Mouse (Mus musculus) erythroblast, embryonic 14.5 days (primary cell): ENCODE measurements around the gene Rangrf. TPM values are rescaled to one million over a fixed set of nuclear protein-coding genes. Genes with fewer than 3 reads are reported as not detected.
"Not testable (repeated sequence)": the region's sequence is repeated elsewhere in the genome, so short reads cannot be mapped to it uniquely, and the experiment has no call there.

Experiments used
- H3K27me3 ChIP-seq: 2 replicates; pipeline ENCODE4 v1.6.1; 2012; ENCODE audit warnings: inconsistent platforms; ENCODE audit not compliant: control insufficient read depth
- H3K36me3 ChIP-seq: 2 replicates; pipeline ENCODE4 v1.6.1; 2012; ENCODE audit warnings: mild to moderate bottlenecking, inconsistent platforms; ENCODE audit not compliant: control insufficient read depth
- H3K4me1 ChIP-seq: 2 replicates; pipeline ENCODE4 v1.6.1; 2012; ENCODE audit warnings: inconsistent platforms; ENCODE audit not compliant: control insufficient read depth
- H3K4me3 ChIP-seq: replicated peaks from 2 replicates; pipeline ENCODE3; 2012; ENCODE audit warnings: moderate library complexity, mild to moderate bottlenecking, inconsistent platforms
- H3K9me3 ChIP-seq: 2 replicates; pipeline ENCODE4 v1.6.1; 2012; ENCODE audit warnings: low read length, inconsistent platforms, mixed read lengths; ENCODE audit not compliant: control insufficient read depth
- GATA1 ChIP-seq: IDR thresholded peaks from 2 replicates; pipeline ENCODE4 v1.6.1; 2012; ENCODE audit warnings: low read length, inconsistent platforms, mixed read lengths
- TAL1 ChIP-seq: IDR thresholded peaks from 3 replicates; pipeline ENCODE4 v1.6.1; 2012; ENCODE audit warnings: low read length, inconsistent platforms, mixed read lengths
- polyA plus RNA-seq: library from polyadenylated mRNA; stranded (reverse); fragments of >175 nt; gene quantifications from 2 replicates; pipeline ENCODE4 v1.2.3, GENCODE M21; 2012

Gene Rangrf
- polyA plus RNA-seq, 1 experiment = 0.13 TPM

DNA sequence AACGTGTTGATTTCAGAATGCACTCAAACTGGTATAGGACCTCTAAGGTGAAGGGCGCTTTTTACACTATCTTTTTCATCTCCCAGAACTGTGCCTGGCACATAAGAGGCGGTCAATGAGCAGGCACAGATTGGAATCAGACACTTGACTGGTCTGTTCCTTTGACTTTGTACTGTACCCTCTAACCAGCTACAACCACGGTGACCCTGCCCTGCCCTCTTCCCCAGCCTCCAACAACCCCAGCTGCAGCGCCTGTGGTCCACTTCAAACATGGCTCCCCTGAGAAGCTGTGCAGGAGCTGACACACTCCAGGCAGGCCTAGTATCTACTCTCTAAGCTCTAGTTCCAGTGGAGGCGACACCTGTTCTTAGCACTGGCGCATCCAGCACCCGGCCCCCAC, 32.3 kb downstream of the Rangrf start:
- H3K36me3 ChIP-seq = no peaks in the 10 kb centered on the region
- no peak for TF ChIP-seq TAL1
- TF ChIP-seq GATA1 = no peak
- peaks cover 19% of the 10 kb centered on the region for H3K4me1 ChIP-seq

DNA sequence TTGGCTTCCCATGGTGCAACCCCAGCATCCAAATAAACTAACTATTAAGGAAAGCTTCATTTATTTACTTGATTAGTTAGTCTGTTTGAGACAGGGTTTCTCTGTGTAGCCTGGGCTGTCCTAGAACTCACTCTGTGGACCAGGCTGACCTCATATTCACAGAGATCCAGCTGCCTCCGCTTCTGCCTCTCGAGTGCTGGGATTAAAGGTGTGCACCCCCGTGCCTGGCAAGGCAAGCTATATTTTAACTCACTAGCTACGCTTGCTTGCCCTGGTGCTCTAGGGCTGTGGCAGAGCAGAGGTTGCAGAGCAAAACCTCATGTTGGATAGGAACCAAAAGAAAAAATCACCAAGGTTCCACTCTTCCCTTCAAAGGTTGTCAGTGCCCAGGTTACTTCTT, 34.5 kb downstream of the Rangrf start:
- H3K36me3 ChIP-seq = no peaks in the 10 kb centered on the region
- H3K4me3 ChIP-seq = no peak overlapping the region
- H3K4me1 ChIP-seq = peaks cover 17% of the 10 kb centered on the region
- no peaks in the 10 kb centered on the region for H3K9me3 ChIP-seq
- no peak for TF ChIP-seq TAL1
- no peak for TF ChIP-seq GATA1
- no peaks in the 10 kb centered on the region for H3K27me3 ChIP-seq

More for the DNA sequence above, 32.3 kb downstream of the Rangrf start:
- Histone ChIP-seq H3K27me3 (peaks cover 8% of the 10 kb centered on the region), H3K9me3 (no peaks in the 10 kb centered on the region), H3K4me3 (no peak overlapping the region)

DNA sequence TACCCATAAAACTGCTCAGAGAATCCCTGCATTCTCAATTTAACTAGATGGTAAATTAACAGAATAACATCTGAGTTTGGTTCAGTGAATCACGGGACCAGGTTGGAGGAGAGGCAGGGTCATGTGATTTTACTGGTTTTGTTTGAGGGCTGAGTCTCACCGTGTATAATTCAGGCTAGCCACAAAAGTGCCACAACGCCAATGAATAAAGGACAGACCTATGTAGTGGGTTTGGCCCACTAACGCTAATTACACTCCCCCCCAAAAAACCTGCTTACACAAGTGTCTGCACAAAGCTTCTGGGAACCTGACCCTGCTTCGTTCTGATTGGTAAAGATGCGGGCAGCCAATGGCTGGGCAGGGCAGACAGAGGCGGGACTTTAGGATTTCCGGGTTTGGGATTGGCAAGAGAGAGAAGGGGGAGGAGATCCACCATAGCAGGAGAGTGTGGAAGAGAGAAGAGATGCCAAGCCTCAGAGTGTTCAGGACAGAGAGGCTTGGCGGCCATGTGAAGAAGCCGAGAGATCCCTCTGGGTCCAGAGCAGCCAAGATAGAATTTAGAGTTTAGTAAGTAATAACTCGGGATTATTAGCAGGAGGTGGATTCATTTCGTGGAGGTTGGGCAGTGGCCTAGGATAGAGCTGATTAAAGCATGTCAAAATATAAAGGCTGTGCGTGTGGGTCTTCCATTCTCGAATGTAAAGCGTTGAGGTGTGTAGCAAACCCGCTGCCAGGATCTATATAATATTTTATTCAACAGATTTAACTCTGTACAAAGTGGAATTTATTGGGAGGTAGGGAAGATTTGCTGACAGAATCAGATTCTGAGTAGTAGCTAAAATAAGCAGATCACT, 35.3 kb downstream of the Rangrf start:
- no peaks in the 10 kb centered on the region for H3K36me3 ChIP-seq
- H3K4me1 ChIP-seq = peaks cover 17% of the 10 kb centered on the region
- peak overlapping the region; percentile 58 for H3K4me3 ChIP-seq
- no peaks in the 10 kb centered on the region for H3K9me3 ChIP-seq
- no peaks in the 10 kb centered on the region for H3K27me3 ChIP-seq
- TF ChIP-seq GATA1 (no peak), TAL1 (no peak)

DNA sequence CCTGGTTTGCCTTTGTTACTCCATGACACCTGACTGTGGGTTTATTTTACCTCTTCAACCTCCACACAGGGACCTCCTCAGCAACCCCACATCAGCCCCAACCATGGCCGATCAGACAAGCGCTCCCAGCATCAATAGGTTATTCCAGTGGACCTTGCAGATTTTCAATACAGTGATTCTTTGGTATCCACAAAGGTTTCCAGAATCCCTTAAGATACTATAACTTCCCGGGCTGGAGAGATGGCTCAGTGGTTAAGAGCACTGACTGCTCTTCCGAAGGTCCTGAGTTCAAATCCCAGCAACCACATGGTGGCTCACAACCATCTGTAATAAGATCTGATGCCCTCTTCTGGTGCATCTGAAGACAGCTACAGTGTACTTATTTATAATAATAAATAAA, 38.0 kb downstream of the Rangrf start:
- not testable (repeated sequence) for H3K9me3 ChIP-seq, H3K36me3 ChIP-seq, H3K27me3 ChIP-seq, H3K4me3 ChIP-seq
- H3K4me1 ChIP-seq = peaks cover 17% of the 10 kb centered on the region

DNA sequence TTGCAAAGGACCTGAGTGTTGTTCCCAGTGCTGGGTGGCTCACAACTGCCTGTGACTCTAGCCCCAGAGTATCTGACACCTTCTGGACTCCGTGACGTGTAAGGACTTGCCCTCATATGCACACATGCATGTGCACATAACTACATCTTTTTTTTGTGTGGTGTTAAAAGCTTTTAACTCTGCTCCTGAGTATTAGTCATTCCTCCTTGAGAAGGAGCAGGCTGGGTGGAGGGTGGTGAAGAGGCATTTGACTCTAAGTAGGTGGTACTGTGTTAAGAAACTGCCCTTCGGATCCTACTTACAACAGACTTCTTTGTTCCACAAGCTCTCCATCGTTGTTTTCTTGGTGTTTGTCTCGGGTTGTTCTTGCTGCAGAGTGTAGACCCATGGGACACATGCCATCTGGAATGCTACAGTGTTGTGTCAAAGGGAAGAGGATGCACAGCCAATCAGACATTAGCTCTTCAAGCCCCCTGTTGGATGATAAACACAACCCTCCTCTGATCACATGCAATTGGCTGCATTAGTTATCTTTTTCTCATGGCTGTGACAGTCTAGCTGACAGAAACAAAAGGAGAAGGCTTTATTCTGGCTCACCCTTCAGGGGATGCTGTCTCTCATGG, 41.0 kb downstream of the Rangrf start:
- Histone ChIP-seq H3K36me3 (no peaks in the 10 kb centered on the region), H3K4me3 (no peak overlapping the region), H3K27me3 (no peaks in the 10 kb centered on the region), H3K9me3 (no peaks in the 10 kb centered on the region), H3K4me1 (no peaks in the 10 kb centered on the region; the same call in 1 of the 2 replicates)
- TF ChIP-seq TAL1 (no peak), GATA1 (no peak)

DNA sequence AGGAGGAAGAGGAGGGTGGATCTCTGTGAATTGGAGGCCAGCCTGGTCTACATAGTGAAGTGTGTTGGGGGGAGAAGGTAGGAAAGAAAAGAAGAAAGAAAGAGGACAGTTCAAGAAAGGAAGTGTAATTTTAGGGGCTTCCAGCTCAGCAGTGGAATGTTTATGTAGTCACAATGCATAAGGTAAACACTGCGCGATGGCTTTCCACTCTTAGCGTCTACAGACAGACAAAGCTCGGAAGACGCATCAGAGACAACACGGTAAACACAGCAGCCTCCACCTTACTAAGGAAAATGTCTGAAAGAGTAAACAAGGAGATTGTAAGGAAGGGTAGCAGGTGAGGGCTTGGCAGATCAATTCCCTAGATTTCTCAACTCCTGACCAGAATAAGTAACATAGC, 45.0 kb downstream of the Rangrf start:
- no peaks in the 10 kb centered on the region for H3K4me1 ChIP-seq
- H3K36me3 ChIP-seq = no peaks in the 10 kb centered on the region
- H3K4me3 ChIP-seq = no peak overlapping the region
- TF ChIP-seq TAL1 (no peak), GATA1 (no peak)
- peaks cover 2% of the 10 kb centered on the region; the same call in 1 of the 2 replicates for H3K27me3 ChIP-seq
- H3K9me3 ChIP-seq = no peaks in the 10 kb centered on the region

DNA sequence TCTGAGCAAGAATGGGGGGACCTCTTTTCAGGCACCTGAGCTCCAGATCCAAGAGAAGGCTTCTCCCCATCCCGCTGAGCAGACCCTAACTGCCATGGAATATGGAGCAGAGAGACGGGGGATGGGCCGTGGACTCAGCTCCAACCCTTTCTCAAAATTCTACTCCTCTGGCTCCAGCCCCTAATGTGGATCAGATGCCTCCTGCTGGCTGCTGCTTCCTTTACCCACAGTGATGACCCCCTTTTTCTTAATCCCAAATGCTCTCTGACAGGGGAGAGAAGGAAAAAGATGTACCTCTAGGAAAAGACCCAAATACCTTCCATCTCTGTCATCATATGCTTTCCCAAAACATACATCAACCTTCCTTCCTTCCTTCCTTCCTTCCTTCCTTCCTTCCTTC, 48.0 kb downstream of the Rangrf start, which contains the start of gene Odf4:
Odf4 (minus strand) TSS at position 101 of the 400 bp plus-strand sequence.
- no peak within 1 kb of the TSS for H3K4me3 ChIP-seq
- H3K9me3 ChIP-seq = no peaks in the 10 kb centered on the region
- H3K36me3 ChIP-seq = no peaks in the 10 kb centered on the region
- TF ChIP-seq TAL1 (no peak), GATA1 (no peak)
- peaks cover 6% of the 10 kb centered on the region for H3K4me1 ChIP-seq
- peaks cover 4% of the 10 kb centered on the region; the same call in 1 of the 2 replicates for H3K27me3 ChIP-seq

DNA sequence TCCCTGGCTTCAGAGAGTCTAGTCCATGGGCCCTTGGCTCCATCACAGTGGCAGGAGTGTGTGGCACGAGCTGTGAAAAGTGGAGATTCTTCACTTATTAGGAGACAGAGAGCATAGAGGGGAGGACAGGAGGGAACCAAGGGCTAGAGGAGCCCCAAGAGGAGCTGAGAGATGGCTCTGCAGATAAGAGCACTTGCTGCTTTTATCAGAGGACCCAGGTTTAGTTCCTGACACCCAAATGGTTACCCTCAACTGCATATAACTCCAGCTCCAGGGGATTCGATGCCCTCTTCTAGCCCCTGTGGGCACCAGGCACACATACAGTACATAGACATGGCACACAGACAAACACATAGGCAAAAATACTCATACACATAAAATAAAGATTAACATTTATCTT, 50.2 kb downstream of the Rangrf start:
- Histone ChIP-seq H3K9me3 (no peaks in the 10 kb centered on the region), H3K4me3 (no peak overlapping the region), H3K4me1 (peaks cover 6% of the 10 kb centered on the region), H3K36me3 (no peaks in the 10 kb centered on the region), H3K27me3 (peaks cover 6% of the 10 kb centered on the region; the same call in 1 of the 2 replicates)
- TF ChIP-seq TAL1 = no peak
- TF ChIP-seq GATA1 = no peak

DNA sequence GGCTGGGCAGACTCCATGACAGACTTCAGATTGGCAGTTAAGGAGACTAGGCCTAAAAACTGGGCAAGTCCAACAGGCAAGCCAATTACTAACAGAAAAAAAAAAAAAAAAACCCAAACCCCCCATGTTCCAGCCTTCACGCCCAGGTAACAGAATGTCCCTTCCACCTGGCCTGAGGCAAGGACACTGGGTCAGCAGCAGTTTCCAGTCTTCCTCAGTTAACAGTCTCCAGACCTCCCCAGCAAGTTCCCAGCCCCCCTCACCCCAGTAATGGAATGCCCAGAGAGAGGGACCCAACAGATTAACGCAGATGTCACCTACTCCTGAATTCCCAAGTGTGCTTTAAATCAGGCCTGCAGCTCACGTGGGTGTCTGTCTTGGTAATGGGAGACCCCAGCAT, 51.8 kb downstream of the Rangrf start:
- H3K36me3 ChIP-seq = no peaks in the 10 kb centered on the region
- peaks cover 6% of the 10 kb centered on the region; the same call in 1 of the 2 replicates for H3K27me3 ChIP-seq
- peaks cover 6% of the 10 kb centered on the region for H3K4me1 ChIP-seq
- no peaks in the 10 kb centered on the region for H3K9me3 ChIP-seq
- TF ChIP-seq GATA1 (no peak), TAL1 (no peak)
- H3K4me3 ChIP-seq = no peak overlapping the region

Other genes with a start within 250 kb of the Rangrf start
- 6.3 and 6.6 TPM in 2 replicates for gene Ndel1, start 103.3 kb downstream of the Rangrf start, polyA plus RNA-seq
- 0.01 TPM in 1 of 2 replicates, not detected in the other for gene Rnf222, start 86.6 kb downstream of the Rangrf start, polyA plus RNA-seq
- 7.0 and 11.1 TPM in 2 replicates for gene Rpl26, start 73.6 kb downstream of the Rangrf start, polyA plus RNA-seq
- not detected in 2 replicates for gene Odf4, start 48.1 kb downstream of the Rangrf start, polyA plus RNA-seq
- gene Arhgef15, start 17.7 kb downstream of the Rangrf start, polyA plus RNA-seq = not detected in 2 replicates
- gene Slc25a35, start 7.1 kb downstream of the Rangrf start, polyA plus RNA-seq = not detected in 2 replicates
- gene Pfas, start 33.3 kb upstream of the Rangrf start, polyA plus RNA-seq = 0.78 and 0.81 TPM in 2 replicates
- gene Ctc1, start 40.7 kb upstream of the Rangrf start, polyA plus RNA-seq = 13.5 and 27.1 TPM in 2 replicates
- 20.3 and 26.6 TPM in 2 replicates for gene Aurkb, start 70.5 kb upstream of the Rangrf start, polyA plus RNA-seq
- 2.0 and 2.4 TPM in 2 replicates for gene Borcs6, start 84.5 kb upstream of the Rangrf start, polyA plus RNA-seq
- 10.0 and 12.3 TPM in 2 replicates for gene Tmem107, start 95.6 kb upstream of the Rangrf start, polyA plus RNA-seq
- gene Vamp2, start 113.3 kb upstream of the Rangrf start, polyA plus RNA-seq = 7.9 and 9.1 TPM in 2 replicates
- gene Per1, start 120.0 kb upstream of the Rangrf start, polyA plus RNA-seq = 1.4 and 1.5 TPM in 2 replicates
- gene Hes7, start 145.2 kb upstream of the Rangrf start, polyA plus RNA-seq = 0.05 TPM in 1 of 2 replicates, not detected in the other
- gene 9130213A22Rik, start 147.4 kb upstream of the Rangrf start, polyA plus RNA-seq = not detected in 2 replicates
- 0.01 TPM in 1 of 2 replicates, not detected in the other for gene Aloxe3, start 150.7 kb upstream of the Rangrf start, polyA plus RNA-seq
- not detected in 2 replicates for gene Alox12b, start 181.8 kb upstream of the Rangrf start, polyA plus RNA-seq
- not detected in 2 replicates for gene Alox8, start 222.7 kb upstream of the Rangrf start, polyA plus RNA-seq